Mouse (Mus musculus): ENCODE measurements at regions not wholly inside any gene's neighbourhood (a gene's known extent, or its start where the extent isn't known, plus 50 kb on each side); places are given as distances from the start of the nearest gene placed in this dataset.

- Histone ChIP-seq H3K4me1 (ENCODE audit: insufficient read depth) (no peaks in the 10 kb centered on the region), H3K9me3 (ENCODE audit: low read length) (no peaks in the 10 kb centered on the region), H3K36me3 (replicated peaks; ENCODE audit: insufficient read depth, low read length) (no peaks in the 10 kb centered on the region), H3K4me3 (ENCODE audit: low read depth, low read length) (no peak overlapping the region), H3K9ac (replicated peaks) (no peak overlapping the region), H3K27ac (ENCODE audit: low read depth) (no peak overlapping the region), H3K4me2 (ENCODE audit: low read depth, low read length) (no peak overlapping the region), H3K27me3 (ENCODE audit: insufficient read depth, low read length) (no peaks in the 10 kb centered on the region)
- WGBS (ENCODE audit: insufficient replicate concordance): 42% methylated on average over 6 of the region's 6 CpGs
- DNase-seq (no peak), ATAC-seq (no peak)
- TF ChIP-seq EP300 (IDR thresholded peaks at IDR 0.05; ENCODE audit: low read depth): no peak
- TF ChIP-seq CTCF (IDR thresholded peaks at IDR 0.05; ENCODE audit: low read depth): no peak
Measured at GRCm38 (mm10) chr7:95502959-95503358, 668.1 kb upstream of the Tenm4 start.

- DNase-seq (no peak), ATAC-seq (no peak)
- no peak overlapping the region for H3K4me3 ChIP-seq (ENCODE audit: low read depth, low read length)
- WGBS (ENCODE audit: insufficient replicate concordance): 62% methylated on average over 3 of the region's 3 CpGs
- H3K27ac ChIP-seq (ENCODE audit: low read depth): no peak overlapping the region
- no peaks in the 10 kb centered on the region for H3K36me3 ChIP-seq (replicated peaks; ENCODE audit: insufficient read depth, low read length)
- TF ChIP-seq CTCF (IDR thresholded peaks at IDR 0.05; ENCODE audit: low read depth) (no peak), EP300 (IDR thresholded peaks at IDR 0.05; ENCODE audit: low read depth) (no peak)
- no peaks in the 10 kb centered on the region for H3K27me3 ChIP-seq (ENCODE audit: insufficient read depth, low read length)
- H3K4me1 ChIP-seq (ENCODE audit: insufficient read depth): no peaks in the 10 kb centered on the region
- H3K9me3 ChIP-seq (ENCODE audit: low read length): no peaks in the 10 kb centered on the region
- no peak overlapping the region for H3K9ac ChIP-seq (replicated peaks)
- no peak overlapping the region for H3K4me2 ChIP-seq (ENCODE audit: low read depth, low read length)
Measured at GRCm38 (mm10) chr7:95547256-95547655, 623.8 kb upstream of the Tenm4 start.

- no peak for TF ChIP-seq CTCF (IDR thresholded peaks at IDR 0.05; ENCODE audit: low read depth)
- TF ChIP-seq EP300 (IDR thresholded peaks at IDR 0.05; ENCODE audit: low read depth): no peak
- no peak for DNase-seq
- 49% methylated on average over 3 of the region's 3 CpGs for WGBS (ENCODE audit: insufficient replicate concordance)
- no peak overlapping the region for H3K4me2 ChIP-seq (ENCODE audit: low read depth, low read length)
- ATAC-seq: no peak
- no peaks in the 10 kb centered on the region for H3K36me3 ChIP-seq (replicated peaks; ENCODE audit: insufficient read depth, low read length)
- H3K27me3 ChIP-seq (ENCODE audit: insufficient read depth, low read length): no peaks in the 10 kb centered on the region
- no peaks in the 10 kb centered on the region for H3K4me1 ChIP-seq (ENCODE audit: insufficient read depth)
- H3K27ac ChIP-seq (ENCODE audit: low read depth): no peak overlapping the region
- no peak overlapping the region for H3K9ac ChIP-seq (replicated peaks)
- H3K9me3 ChIP-seq (ENCODE audit: low read length): no peaks in the 10 kb centered on the region
- no peak overlapping the region for H3K4me3 ChIP-seq (ENCODE audit: low read depth, low read length)
Measured at GRCm38 (mm10) chr7:95550099-95550498, 620.9 kb upstream of the Tenm4 start.

GRCm38 (mm10) chr7:95551798-95552387 lies 619.2 kb upstream of the Tenm4 start:
- H3K36me3 ChIP-seq (replicated peaks; ENCODE audit: insufficient read depth, low read length): no peaks in the 10 kb centered on the region
- no peaks in the 10 kb centered on the region for H3K4me1 ChIP-seq (ENCODE audit: insufficient read depth)
- no peaks in the 10 kb centered on the region for H3K27me3 ChIP-seq (ENCODE audit: insufficient read depth, low read length)
- no peak for ATAC-seq
- no peak overlapping the region for H3K4me2 ChIP-seq (ENCODE audit: low read depth, low read length)
- H3K9ac ChIP-seq (replicated peaks): no peak overlapping the region
- TF ChIP-seq EP300 (IDR thresholded peaks at IDR 0.05; ENCODE audit: low read depth): no peak
- no peak for TF ChIP-seq CTCF (IDR thresholded peaks at IDR 0.05; ENCODE audit: low read depth)
- H3K4me3 ChIP-seq (ENCODE audit: low read depth, low read length): no peak overlapping the region
- DNase-seq: no peak
- no peak overlapping the region for H3K27ac ChIP-seq (ENCODE audit: low read depth)
- 64% methylated on average over 3 of the region's 3 CpGs for WGBS (ENCODE audit: insufficient replicate concordance)
- H3K9me3 ChIP-seq (ENCODE audit: low read length): no peaks in the 10 kb centered on the region

GRCm38 (mm10) chr7:95558589-95558988 lies 612.5 kb upstream of the Tenm4 start:
- Histone ChIP-seq H3K4me2 (ENCODE audit: low read depth, low read length) (no peak overlapping the region), H3K9ac (replicated peaks) (no peak overlapping the region), H3K36me3 (replicated peaks; ENCODE audit: insufficient read depth, low read length) (no peaks in the 10 kb centered on the region), H3K4me1 (ENCODE audit: insufficient read depth) (no peaks in the 10 kb centered on the region), H3K4me3 (ENCODE audit: low read depth, low read length) (no peak overlapping the region), H3K27ac (ENCODE audit: low read depth) (no peak overlapping the region), H3K27me3 (ENCODE audit: insufficient read depth, low read length) (no peaks in the 10 kb centered on the region), H3K9me3 (ENCODE audit: low read length) (no peaks in the 10 kb centered on the region)
- WGBS (ENCODE audit: insufficient replicate concordance): 60% methylated on average over 2 of the region's 2 CpGs
- no peak for DNase-seq
- no peak for ATAC-seq
- no peak for TF ChIP-seq CTCF (IDR thresholded peaks at IDR 0.05; ENCODE audit: low read depth)
- no peak for TF ChIP-seq EP300 (IDR thresholded peaks at IDR 0.05; ENCODE audit: low read depth)

- ATAC-seq (no peak), DNase-seq (no peak)
- Histone ChIP-seq H3K27ac (ENCODE audit: low read depth) (no peak overlapping the region), H3K36me3 (replicated peaks; ENCODE audit: insufficient read depth, low read length) (no peaks in the 10 kb centered on the region), H3K4me3 (ENCODE audit: low read depth, low read length) (no peak overlapping the region), H3K27me3 (ENCODE audit: insufficient read depth, low read length) (no peaks in the 10 kb centered on the region), H3K4me2 (ENCODE audit: low read depth, low read length) (no peak overlapping the region), H3K4me1 (ENCODE audit: insufficient read depth) (no peaks in the 10 kb centered on the region), H3K9me3 (ENCODE audit: low read length) (no peaks in the 10 kb centered on the region), H3K9ac (replicated peaks) (no peak overlapping the region)
- WGBS (ENCODE audit: insufficient replicate concordance): 88% methylated on average over 2 of the region's 2 CpGs
- TF ChIP-seq CTCF (IDR thresholded peaks at IDR 0.05; ENCODE audit: low read depth) (no peak), EP300 (IDR thresholded peaks at IDR 0.05; ENCODE audit: low read depth) (no peak)
Measured at GRCm38 (mm10) chr7:95578633-95579032, 592.4 kb upstream of the Tenm4 start.

GRCm38 (mm10) chr7:95581325-95581724 lies 589.7 kb upstream of the Tenm4 start:
- 66% methylated on average over 7 of the region's 7 CpGs for WGBS (ENCODE audit: insufficient replicate concordance)

More at GRCm38 (mm10) chr7:95581325-95581724, 589.7 kb upstream of the Tenm4 start:
- Histone ChIP-seq H3K4me3 (ENCODE audit: low read depth, low read length) (no peak overlapping the region), H3K4me1 (ENCODE audit: insufficient read depth) (no peaks in the 10 kb centered on the region), H3K4me2 (ENCODE audit: low read depth, low read length) (no peak overlapping the region), H3K27me3 (ENCODE audit: insufficient read depth, low read length) (no peaks in the 10 kb centered on the region), H3K27ac (ENCODE audit: low read depth) (no peak overlapping the region), H3K36me3 (replicated peaks; ENCODE audit: insufficient read depth, low read length) (no peaks in the 10 kb centered on the region), H3K9me3 (ENCODE audit: low read length) (no peaks in the 10 kb centered on the region), H3K9ac (replicated peaks) (no peak overlapping the region)
- ATAC-seq (no peak), DNase-seq (no peak)
- no peak for TF ChIP-seq CTCF (IDR thresholded peaks at IDR 0.05; ENCODE audit: low read depth)
- TF ChIP-seq EP300 (IDR thresholded peaks at IDR 0.05; ENCODE audit: low read depth): no peak
